Mouse (Mus musculus): ENCODE data around the gene Lin7a.

- TF ChIP-seq EP300 (optimal IDR thresholded peaks at IDR 0.05) (no peak), CTCF (IDR thresholded peaks at IDR 0.05; ENCODE audit: low read depth) (no peak)
Observed at GRCm38 (mm10) chr10:107315251-107315650, 43.8 kb downstream of the Lin7a start.
